Mouse (Mus musculus): ENCODE measurements around the gene Naa80. TPM values are rescaled to one million over a fixed set of nuclear protein-coding genes. Genes with fewer than 3 reads are reported as not detected.
A peak's percentile ranks its signal among the peaks of the same experiment; 100 is the strongest.
"Not testable (repeated sequence)": the region's sequence is repeated elsewhere in the genome, so short reads cannot be mapped to it uniquely, and the experiment has no call there.

The Naa80 gene
- polyA plus RNA-seq, 1 experiment from 2014 or later: 14.5 TPM

DNA sequence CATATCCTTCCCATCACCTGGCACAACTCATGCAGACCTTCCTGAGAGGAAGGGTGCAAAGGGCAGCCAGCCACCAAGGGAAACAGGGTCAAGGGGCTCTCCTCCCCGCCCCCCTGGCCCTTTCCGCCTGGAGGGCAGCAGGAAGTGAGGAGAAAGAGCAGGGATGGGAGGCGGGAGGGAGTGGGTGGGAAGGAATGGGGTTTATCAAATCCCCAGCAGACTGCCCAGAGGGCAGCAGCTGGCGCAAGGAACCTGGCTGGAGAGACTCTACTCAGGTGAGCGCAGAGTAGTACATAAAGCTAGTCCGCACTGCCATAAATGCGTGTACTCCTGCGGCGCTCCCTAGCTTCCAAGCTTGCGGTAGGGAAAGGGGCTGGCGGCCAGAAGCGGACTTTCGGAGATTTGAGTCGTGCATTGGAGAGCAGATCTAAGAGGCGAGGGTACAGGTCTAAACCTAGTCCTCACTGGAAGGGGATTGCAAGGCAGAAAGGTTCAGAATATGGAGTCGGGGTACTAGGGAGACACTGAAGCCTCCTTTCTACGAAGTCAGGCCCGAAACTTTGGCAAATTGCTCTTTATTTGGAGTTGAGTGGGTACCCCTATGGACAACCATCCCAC is 10.9 kb upstream of the Naa80 start, which contains the start of gene Hyal2:
Gene Hyal2 (plus strand): TSS at position 244 of the 618 bp plus-strand sequence.
- Histone ChIP-seq H3K4me2 (peak within 1 kb of the TSS; percentile 95), H3K9me3 (replicated peaks) (no peaks in the 10 kb centered on the region), H3K27ac (peak within 1 kb of the TSS; percentile 87), H3K36me3 (ENCODE audit: poor library complexity, severe bottlenecking) (peaks cover 47% of the 10 kb centered on the region), H3K4me1 (peaks cover 68% of the 10 kb centered on the region), H3K9ac (peak within 1 kb of the TSS; percentile 89), H3K27me3 (no peaks in the 10 kb centered on the region), H3K4me3 (peak within 1 kb of the TSS; percentile 79)
- 3% methylated on average over 18 of the region's 18 CpGs for WGBS
- no peak for ATAC-seq

DNA sequence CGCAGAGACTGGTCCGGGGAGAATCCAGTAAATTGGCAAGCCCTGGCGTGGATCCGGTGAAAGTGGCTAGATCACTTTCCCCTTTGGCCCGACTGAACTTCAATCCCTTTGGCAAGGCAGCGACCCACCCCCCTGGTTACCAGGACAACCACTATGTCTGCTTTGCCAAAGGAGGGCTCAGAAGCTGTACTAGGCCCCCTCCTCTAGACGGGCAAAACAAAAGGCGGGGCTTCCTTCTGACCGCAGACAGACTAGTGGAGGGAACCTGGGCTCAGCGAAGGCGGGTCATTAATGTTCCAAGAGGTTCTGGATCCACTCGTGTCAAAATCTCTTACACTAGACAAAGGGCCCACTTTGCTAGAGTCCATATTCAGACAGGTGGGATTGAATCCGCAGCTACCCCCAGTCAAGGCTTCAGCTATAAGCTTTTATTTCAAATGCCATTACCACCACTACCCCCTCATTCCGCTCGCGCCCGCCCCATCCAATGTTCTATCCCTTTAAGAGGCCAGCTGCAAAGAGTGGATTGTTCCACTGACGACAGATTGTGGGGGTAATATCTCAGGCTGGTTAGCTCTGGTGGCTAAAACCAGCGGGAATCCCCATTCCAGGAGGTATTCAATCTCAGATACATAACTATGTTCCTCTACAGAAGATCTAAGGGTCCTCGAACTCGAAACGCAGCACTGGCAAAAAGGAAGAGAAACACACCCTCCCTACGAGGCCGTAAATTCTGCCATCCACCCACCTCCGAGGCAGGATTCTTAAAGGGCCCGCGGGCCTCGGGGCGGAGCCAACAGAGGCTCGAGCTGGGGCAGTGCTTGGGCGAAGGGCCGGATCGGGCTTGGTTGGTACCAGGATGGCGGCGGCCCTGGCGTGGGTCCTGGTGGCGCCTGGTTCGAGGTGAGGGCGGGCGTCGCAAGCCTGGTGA is 10.1 kb upstream of the Naa80 start:
- peak overlapping the region; percentile 95 for H3K4me2 ChIP-seq

DNA sequence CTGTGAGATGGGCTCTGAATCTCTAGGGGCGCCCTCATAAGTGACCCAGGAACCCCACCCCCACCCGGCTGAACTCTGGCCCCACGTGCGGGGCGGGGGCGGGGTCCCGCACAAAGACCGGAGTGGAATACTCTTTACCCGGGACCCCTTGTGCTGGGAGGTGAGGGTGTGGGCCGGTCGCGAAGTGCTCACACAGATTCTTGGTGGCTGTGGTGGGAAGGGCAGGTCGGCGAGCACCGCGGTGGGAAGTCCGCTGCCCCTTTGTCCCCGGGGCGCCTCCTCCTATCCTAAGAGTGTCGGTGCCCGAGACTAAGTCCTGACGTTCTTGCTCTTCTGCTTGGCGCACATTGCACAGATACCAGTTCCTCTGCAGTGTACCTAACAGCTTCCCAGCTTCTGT is 9.4 kb upstream of the Naa80 start:
- H3K9me3 ChIP-seq (replicated peaks): no peaks in the 10 kb centered on the region
- H3K9ac ChIP-seq: peak overlapping the region; percentile 89
- peak overlapping the region; percentile 87 for H3K27ac ChIP-seq
- peak overlapping the region; percentile 95 for H3K4me2 ChIP-seq
- WGBS: under 1% methylated on average over 23 of the region's 23 CpGs
- H3K4me1 ChIP-seq: peaks cover 57% of the 10 kb centered on the region
- H3K27me3 ChIP-seq: no peaks in the 10 kb centered on the region
- ATAC-seq: peak; percentile 28
- H3K4me3 ChIP-seq: peak overlapping the region; percentile 79
- H3K36me3 ChIP-seq (ENCODE audit: poor library complexity, severe bottlenecking): peaks cover 59% of the 10 kb centered on the region

More for the DNA sequence above, 10.1 kb upstream of the Naa80 start:
- WGBS: under 1% methylated on average over 41 of the region's 41 CpGs
- peak overlapping the region; percentile 79 for H3K4me3 ChIP-seq
- ATAC-seq: peak; percentile 88
- H3K36me3 ChIP-seq (ENCODE audit: poor library complexity, severe bottlenecking): peaks cover 55% of the 10 kb centered on the region
- peaks cover 64% of the 10 kb centered on the region for H3K4me1 ChIP-seq
- H3K27me3 ChIP-seq: no peaks in the 10 kb centered on the region
- peak overlapping the region; percentile 87 for H3K27ac ChIP-seq
- H3K9me3 ChIP-seq (replicated peaks): no peaks in the 10 kb centered on the region
- H3K9ac ChIP-seq: peak overlapping the region; percentile 89

DNA sequence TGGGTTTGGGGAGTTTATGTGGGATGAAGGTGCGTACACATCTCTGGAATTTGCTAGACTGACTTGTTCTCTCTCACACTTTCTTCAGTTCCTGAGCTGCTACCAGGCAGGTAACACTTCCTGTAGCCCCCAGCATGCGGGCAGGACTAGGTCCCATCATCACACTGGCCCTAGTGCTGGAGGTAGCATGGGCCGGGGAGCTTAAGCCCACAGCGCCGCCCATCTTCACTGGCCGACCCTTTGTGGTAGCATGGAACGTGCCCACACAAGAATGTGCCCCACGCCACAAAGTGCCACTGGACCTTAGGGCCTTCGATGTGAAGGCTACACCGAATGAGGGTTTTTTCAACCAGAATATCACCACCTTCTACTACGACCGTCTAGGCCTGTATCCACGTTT is 8.7 kb upstream of the Naa80 start:
- Histone ChIP-seq H3K4me1 (peaks cover 55% of the 10 kb centered on the region), H3K27me3 (no peaks in the 10 kb centered on the region), H3K4me3 (peak overlapping the region; percentile 79), H3K4me2 (peak overlapping the region; percentile 95), H3K9ac (peak overlapping the region; percentile 89), H3K27ac (peak overlapping the region; percentile 87), H3K36me3 (ENCODE audit: poor library complexity, severe bottlenecking) (peaks cover 60% of the 10 kb centered on the region), H3K9me3 (replicated peaks) (no peaks in the 10 kb centered on the region)
- WGBS: 46% methylated on average over 13 of the region's 13 CpGs
- ATAC-seq: no peak

DNA sequence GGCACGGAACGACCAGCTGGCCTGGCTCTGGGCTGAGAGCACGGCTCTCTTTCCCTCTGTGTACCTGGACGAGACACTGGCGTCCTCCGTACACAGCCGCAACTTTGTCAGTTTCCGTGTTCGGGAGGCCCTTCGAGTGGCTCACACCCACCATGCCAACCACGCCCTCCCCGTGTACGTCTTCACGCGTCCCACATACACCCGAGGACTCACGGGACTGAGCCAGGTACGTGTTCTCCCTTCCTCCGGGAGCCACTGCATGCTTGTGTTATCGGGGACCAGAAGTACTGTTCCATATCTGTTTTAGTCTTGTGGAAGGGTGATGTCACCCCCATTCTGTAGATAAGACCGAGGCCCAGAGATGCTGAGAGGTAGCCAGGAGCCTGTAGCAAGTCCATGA is 7.8 kb upstream of the Naa80 start:
- H3K9ac ChIP-seq: peak overlapping the region; percentile 89
- H3K4me2 ChIP-seq: peak overlapping the region; percentile 95
- H3K27me3 ChIP-seq: no peaks in the 10 kb centered on the region
- peaks cover 53% of the 10 kb centered on the region for H3K4me1 ChIP-seq
- 94% methylated on average over 21 of the region's 21 CpGs for WGBS
- H3K4me3 ChIP-seq: peak overlapping the region; percentile 79
- no peak for ATAC-seq
- no peaks in the 10 kb centered on the region for H3K9me3 ChIP-seq (replicated peaks)
- H3K27ac ChIP-seq: no peak overlapping the region
- H3K36me3 ChIP-seq (ENCODE audit: poor library complexity, severe bottlenecking): peaks cover 55% of the 10 kb centered on the region

DNA sequence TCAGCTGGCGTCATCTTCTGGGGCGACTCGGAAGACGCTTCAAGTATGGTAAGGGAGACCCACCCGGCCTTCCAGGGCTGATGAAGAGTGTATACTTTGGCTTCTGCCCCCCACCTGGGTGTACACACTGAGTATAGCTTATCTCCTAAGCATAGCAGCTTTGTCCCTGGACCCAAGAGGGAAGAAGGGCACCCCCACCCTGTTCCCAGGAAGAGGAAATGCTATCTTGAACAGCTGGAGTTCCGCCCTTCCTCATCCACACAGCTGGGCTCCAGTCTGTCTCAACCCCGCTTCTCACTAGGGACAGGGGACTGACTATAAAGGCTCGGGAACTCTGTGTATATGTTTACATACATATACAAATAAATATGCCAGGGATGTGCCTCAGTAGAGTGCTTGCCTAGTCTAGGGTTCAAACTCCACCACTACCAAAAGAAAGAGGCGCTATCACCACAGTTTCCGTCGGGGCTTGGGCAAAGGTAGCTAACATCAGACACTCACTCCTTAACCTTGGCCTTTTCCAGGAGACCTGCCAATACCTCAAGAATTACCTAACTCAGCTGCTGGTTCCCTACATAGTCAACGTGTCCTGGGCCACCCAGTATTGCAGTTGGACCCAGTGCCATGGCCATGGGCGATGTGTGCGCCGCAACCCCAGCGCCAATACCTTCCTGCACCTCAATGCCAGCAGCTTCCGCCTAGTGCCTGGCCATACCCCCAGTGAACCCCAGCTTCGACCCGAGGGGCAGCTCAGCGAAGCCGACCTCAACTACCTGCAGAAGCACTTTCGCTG is 7.0 kb upstream of the Naa80 start:
- no peaks in the 10 kb centered on the region for H3K27me3 ChIP-seq
- peaks cover 55% of the 10 kb centered on the region for H3K4me1 ChIP-seq
- ATAC-seq: no peak
- peak overlapping the region; percentile 95 for H3K4me2 ChIP-seq
- peak overlapping the region; percentile 79; the same call in 1 of the 2 replicates for H3K4me3 ChIP-seq
- no peak overlapping the region for H3K27ac ChIP-seq
- no peaks in the 10 kb centered on the region for H3K9me3 ChIP-seq (replicated peaks)
- H3K36me3 ChIP-seq (ENCODE audit: poor library complexity, severe bottlenecking): peaks cover 48% of the 10 kb centered on the region
- WGBS: 94% methylated on average over 22 of the region's 22 CpGs
- H3K9ac ChIP-seq: no peak overlapping the region

DNA sequence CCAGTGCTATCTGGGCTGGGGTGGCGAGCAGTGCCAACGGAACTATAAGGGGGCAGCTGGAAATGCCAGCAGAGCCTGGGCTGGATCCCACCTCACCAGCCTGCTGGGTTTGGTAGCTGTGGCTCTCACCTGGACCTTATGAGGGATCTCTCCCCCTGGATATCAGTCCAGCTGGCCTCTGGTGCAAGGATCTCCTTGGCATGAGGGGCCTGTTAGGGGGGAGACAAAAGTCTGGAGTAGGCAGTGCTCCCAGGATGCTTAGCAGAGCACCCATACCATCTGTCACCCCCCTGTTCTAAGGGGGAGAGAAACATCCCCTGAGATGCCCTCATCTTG is 6.4 kb upstream of the Naa80 start:
- Histone ChIP-seq H3K27ac (no peak overlapping the region), H3K36me3 (ENCODE audit: poor library complexity, severe bottlenecking) (peaks cover 48% of the 10 kb centered on the region), H3K9me3 (replicated peaks) (no peaks in the 10 kb centered on the region), H3K4me3 (no peak overlapping the region), H3K4me2 (no peak overlapping the region), H3K27me3 (no peaks in the 10 kb centered on the region), H3K4me1 (peaks cover 55% of the 10 kb centered on the region), H3K9ac (0 out of 2 replicates have a peak overlapping the region, but pooled peaks have one; percentile 23)
- ATAC-seq: no peak
- 94% methylated on average over 2 of the region's 2 CpGs for WGBS

DNA sequence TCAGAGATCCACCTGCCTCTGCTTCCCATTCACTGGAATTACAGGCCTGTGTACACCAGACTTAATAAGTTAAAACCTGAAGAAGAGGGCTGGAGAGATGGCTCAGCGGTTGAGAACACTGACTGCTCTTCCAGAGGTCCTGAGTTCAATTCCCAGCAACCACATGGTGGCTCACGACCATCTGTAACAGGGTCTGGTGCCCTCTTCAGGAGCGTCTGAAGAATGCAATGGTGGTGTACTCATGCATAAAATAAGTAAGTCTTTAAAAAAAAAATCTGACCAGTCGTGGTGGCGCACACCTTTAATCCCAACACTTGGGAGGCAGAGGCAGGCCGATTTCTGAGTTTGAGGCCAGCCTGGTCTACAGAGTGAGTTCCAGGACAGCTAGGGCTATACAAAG is 4.9 kb upstream of the Naa80 start:
- not testable (repeated sequence) for H3K4me2 ChIP-seq; H3K9ac ChIP-seq; ATAC-seq; H3K27me3 ChIP-seq; H3K9me3 ChIP-seq (replicated peaks); H3K27ac ChIP-seq; H3K4me3 ChIP-seq
- peaks cover 45% of the 10 kb centered on the region for H3K4me1 ChIP-seq
- peaks cover 48% of the 10 kb centered on the region for H3K36me3 ChIP-seq (ENCODE audit: poor library complexity, severe bottlenecking)
- WGBS: 85% methylated on average over 6 of the region's 6 CpGs

DNA sequence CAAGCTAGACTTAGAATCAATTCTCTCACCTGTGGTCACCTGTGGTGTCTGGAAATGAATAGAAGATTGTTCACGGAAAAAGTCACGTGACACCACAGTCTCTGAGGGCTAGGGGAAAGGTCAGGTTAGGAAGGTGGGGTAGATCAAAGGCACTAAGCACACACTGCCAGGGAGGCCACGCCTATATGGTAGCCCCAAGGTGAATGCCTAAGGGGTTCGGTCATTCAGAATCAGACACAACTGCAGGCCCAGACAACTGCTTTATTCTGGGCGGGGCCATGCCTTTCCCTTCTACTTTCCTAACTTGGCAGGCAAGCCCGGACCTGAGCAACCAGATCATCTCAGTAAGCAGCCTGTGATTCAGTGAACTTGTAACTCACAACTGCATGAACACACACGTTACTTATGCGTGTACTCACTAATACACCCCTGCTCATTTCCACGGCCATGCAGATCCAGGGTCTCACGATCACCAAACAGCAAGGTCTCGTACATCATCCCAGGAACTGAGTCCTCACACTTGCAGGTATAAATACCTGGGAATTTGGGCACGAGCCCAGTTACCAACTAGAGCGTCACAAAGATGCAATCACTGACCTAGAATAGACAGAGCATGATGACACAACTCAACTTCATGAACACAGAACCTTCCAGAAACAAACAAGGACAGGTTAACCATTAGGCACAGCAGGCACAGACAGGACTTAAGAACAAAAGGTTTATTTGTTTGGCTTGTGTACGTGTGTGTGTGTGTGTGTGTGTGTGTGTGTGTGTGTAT is 2.9 kb upstream of the Naa80 start:
- Histone ChIP-seq H3K27ac (peak overlapping the region; percentile 41), H3K9ac (no peak overlapping the region), H3K27me3 (no peaks in the 10 kb centered on the region), H3K4me2 (no peak overlapping the region), H3K9me3 (replicated peaks) (no peaks in the 10 kb centered on the region), H3K4me1 (peaks cover 45% of the 10 kb centered on the region), H3K36me3 (ENCODE audit: poor library complexity, severe bottlenecking) (peaks cover 41% of the 10 kb centered on the region), H3K4me3 (no peak overlapping the region)
- no peak for ATAC-seq
- 87% methylated on average over 14 of the region's 14 CpGs for WGBS

DNA sequence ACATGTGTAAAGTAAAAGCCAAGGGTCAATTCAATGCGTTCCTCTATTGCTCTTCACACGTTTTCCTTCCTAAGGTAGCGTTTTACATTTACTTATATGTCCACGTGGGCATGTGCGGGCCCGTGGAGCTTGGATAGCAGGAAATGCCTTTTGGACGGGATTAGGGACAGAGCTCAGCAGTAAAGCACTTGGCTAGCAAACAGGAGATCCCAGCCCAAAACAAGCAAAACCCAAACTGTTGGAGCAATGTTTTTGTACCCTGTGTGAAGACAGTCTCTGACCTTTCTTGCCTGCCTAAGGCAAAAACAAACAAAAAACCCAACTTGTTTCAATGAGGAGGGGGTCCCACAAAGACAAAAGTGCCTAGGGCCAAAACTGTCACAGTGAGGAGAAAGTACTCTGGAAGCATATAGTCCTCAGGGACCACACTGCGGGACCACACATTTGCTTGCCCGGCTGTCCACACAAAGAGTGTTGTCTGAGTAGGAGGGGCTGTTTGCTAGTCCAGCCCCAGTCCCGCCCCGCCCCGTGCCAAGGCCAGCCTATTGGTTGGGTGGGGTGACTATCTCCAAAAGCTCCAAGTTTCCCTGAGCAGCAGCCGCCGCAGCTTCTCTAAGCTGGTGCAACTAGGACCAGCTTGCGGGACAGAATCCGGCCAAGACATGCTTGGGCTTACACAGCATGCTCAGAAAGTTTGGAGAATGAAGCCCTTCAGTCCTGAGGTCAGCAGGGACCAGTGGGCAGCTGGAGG is 2.2 kb upstream of the Naa80 start, which contains the start of gene Hyal1:
Gene Hyal1 (plus strand): TSS at position 571 of the 751 bp plus-strand sequence.
- H3K9ac ChIP-seq: peak within 1 kb of the TSS; percentile 55
- H3K36me3 ChIP-seq (ENCODE audit: poor library complexity, severe bottlenecking): peaks cover 34% of the 10 kb centered on the region
- 28% methylated on average over 16 of the region's 16 CpGs for WGBS
- no peaks in the 10 kb centered on the region for H3K27me3 ChIP-seq
- H3K4me3 ChIP-seq: peak within 1 kb of the TSS; percentile 27
- peak within 1 kb of the TSS; percentile 41 for H3K27ac ChIP-seq
- peaks cover 45% of the 10 kb centered on the region for H3K4me1 ChIP-seq
- peak within 1 kb of the TSS; percentile 55 for H3K4me2 ChIP-seq
- ATAC-seq: peak; percentile 54
- no peaks in the 10 kb centered on the region for H3K9me3 ChIP-seq (replicated peaks)
